Mouse (Mus musculus) stomach, embryonic 16.5 days (tissue): ENCODE measurements at regions not wholly inside any gene's neighbourhood (a gene's known extent, or its start where the extent isn't known, plus 50 kb on each side); places are given as distances from the start of the nearest gene placed in this dataset.

ENCODE experiments used
- ATAC-seq: fragments of 200-750 bp; cut with Nextera tagmentation; 2 replicates; pipeline ENCODE4 v1.8.0; 2017; ENCODE audit warnings: moderate number of reproducible peaks, moderate TSS enrichment; ENCODE audit not compliant: insufficient read depth, low FRiP score
- H3K27ac ChIP-seq: fragments of 300-500 bp; sonication (generic); 2 replicates; pipeline ENCODE4 v1.5.1; 2014; ENCODE audit warnings: low read length
- H3K27me3 ChIP-seq: fragments of 300-500 bp; sonication (generic); 2 replicates; pipeline ENCODE4 v1.6.1; 2014; ENCODE audit warnings: low read length, control low read depth, mixed read lengths; ENCODE audit not compliant: control insufficient read depth, insufficient read depth
- H3K36me3 ChIP-seq: fragments of 300-500 bp; sonication (generic); 2 replicates; pipeline ENCODE4 v1.6.1; 2014; ENCODE audit warnings: low read length; ENCODE audit not compliant: control insufficient read depth, insufficient read depth
- H3K4me1 ChIP-seq: fragments of 300-500 bp; sonication (generic); 2 replicates; pipeline ENCODE4 v1.6.1; 2014; ENCODE audit warnings: low read length, control low read depth, mixed read lengths; ENCODE audit not compliant: control insufficient read depth, insufficient read depth
- H3K4me2 ChIP-seq: fragments of 300-500 bp; sonication (generic); 2 replicates; pipeline ENCODE4 v1.6.1; 2014; ENCODE audit warnings: low read depth, low read length, mixed read lengths
- H3K4me3 ChIP-seq: fragments of 300-500 bp; sonication (generic); replicated peaks from 2 replicates; pipeline ENCODE4 v1.5.1; 2014; ENCODE audit warnings: mild to moderate bottlenecking, low read length
- H3K9ac ChIP-seq: fragments of 300-500 bp; sonication (generic); 2 replicates; pipeline ENCODE4 v1.6.1; 2014; ENCODE audit warnings: low read length
- H3K9me3 ChIP-seq: fragments of 300-500 bp; sonication (generic); replicated peaks from 2 replicates; pipeline ENCODE4 v1.6.1; 2016; ENCODE audit warnings: low read length, control low read depth; ENCODE audit not compliant: control insufficient read depth
- WGBS: fragments of 180-500 bp; shearing (Covaris S2); extraction: QIAGEN DNeasy Blood & Tissue Kit; methylation state at CpG from one replicate; pipeline ENCODE4 v1.1.7; 2014; 5-methylcytosine and 5-hydroxymethylcytosine counted together

- no peaks in the 10 kb centered on the region for H3K27me3 ChIP-seq
- no peaks in the 10 kb centered on the region for H3K36me3 ChIP-seq
- no peak overlapping the region for H3K4me2 ChIP-seq
- H3K9me3 ChIP-seq, result no peaks in the 10 kb centered on the region
- no peak overlapping the region for H3K27ac ChIP-seq
- 77% methylated on average over 6 of the region's 6 CpGs for WGBS
- no peak for ATAC-seq
- H3K4me1 ChIP-seq, result no peaks in the 10 kb centered on the region
- H3K9ac ChIP-seq, result no peak overlapping the region
- no peak overlapping the region for H3K4me3 ChIP-seq
Measured at GRCm38 (mm10) chr12:58653222-58653621, 358.6 kb downstream of the Sec23a start.

- no peaks in the 10 kb centered on the region for H3K4me1 ChIP-seq
- H3K27ac ChIP-seq, result no peak overlapping the region
- H3K36me3 ChIP-seq, result no peaks in the 10 kb centered on the region
- H3K9ac ChIP-seq, result no peak overlapping the region
- H3K9me3 ChIP-seq, result no peaks in the 10 kb centered on the region
- H3K27me3 ChIP-seq, result no peaks in the 10 kb centered on the region
- WGBS, result 86% methylated on average over 4 of the region's 4 CpGs
- no peak overlapping the region for H3K4me3 ChIP-seq
- H3K4me2 ChIP-seq, result no peak overlapping the region
- no peak for ATAC-seq
Measured at GRCm38 (mm10) chr12:58652701-58653100, 359.1 kb downstream of the Sec23a start.

- Histone ChIP-seq H3K27me3 (no peaks in the 10 kb centered on the region), H3K9ac (no peak overlapping the region), H3K4me3 (no peak overlapping the region), H3K4me2 (no peak overlapping the region), H3K9me3 (no peaks in the 10 kb centered on the region), H3K36me3 (no peaks in the 10 kb centered on the region), H3K27ac (no peak overlapping the region), H3K4me1 (no peaks in the 10 kb centered on the region)
- 30% methylated on average over 4 of the region's 4 CpGs for WGBS
- no peak for ATAC-seq
Measured at GRCm38 (mm10) chr12:58648322-58648721, 363.5 kb downstream of the Sec23a start.

DNA sequence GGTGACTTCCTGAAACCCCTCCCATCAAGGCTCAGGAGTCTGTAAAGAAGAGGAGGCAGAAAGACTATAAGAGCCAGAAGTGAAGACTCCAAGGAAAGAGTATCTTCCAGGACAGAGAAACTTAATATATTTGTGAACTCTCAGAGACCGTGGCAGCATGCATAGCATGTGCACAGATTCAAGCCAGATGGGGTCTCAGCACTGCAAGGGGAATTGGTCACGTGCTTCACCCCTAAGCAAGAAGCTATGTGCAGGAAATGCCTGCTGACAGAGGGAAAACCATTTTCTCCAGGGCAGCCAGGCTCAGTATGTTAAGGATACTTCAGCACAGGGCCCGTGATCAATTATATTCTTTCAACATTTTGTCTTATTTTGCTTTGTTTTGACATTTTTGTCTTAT, 368.0 kb downstream of the Sec23a start:
- H3K9me3 ChIP-seq, result no peaks in the 10 kb centered on the region

DNA sequence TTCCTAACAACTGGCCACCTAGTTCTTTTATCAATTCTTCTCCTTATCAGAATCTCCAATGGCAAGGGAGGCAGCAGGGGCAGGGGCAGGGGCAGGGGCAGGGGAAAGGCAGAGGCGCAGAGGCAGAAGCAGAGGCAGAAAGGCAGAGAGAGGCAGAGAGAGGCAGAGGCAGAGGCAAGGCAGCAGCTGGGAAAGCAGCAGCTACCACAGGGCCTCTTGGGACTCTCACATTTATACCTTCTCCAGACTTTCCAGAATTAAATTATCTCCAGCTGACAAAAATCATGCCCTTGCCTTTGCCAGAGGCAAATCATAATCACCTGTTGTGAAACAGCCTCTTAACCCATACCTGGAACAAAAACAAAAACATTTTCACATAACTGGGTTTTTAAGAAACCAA, 370.4 kb upstream of the Clec14a start:
- H3K4me1 ChIP-seq, result no peaks in the 10 kb centered on the region
- H3K27ac ChIP-seq, result no peak overlapping the region
- no peak for ATAC-seq
- no peak overlapping the region for H3K4me2 ChIP-seq
- H3K4me3 ChIP-seq, result no peak overlapping the region
- no peaks in the 10 kb centered on the region for H3K36me3 ChIP-seq
- H3K27me3 ChIP-seq, result no peaks in the 10 kb centered on the region
- no peaks in the 10 kb centered on the region for H3K9me3 ChIP-seq
- no peak overlapping the region for H3K9ac ChIP-seq
- 69% methylated on average over 1 of the region's 1 CpGs for WGBS

More for the DNA sequence above, 368.0 kb downstream of the Sec23a start:
- no peak overlapping the region for H3K27ac ChIP-seq
- WGBS, result 60% methylated on average over 3 of the region's 3 CpGs
- no peak overlapping the region for H3K9ac ChIP-seq
- H3K36me3 ChIP-seq, result no peaks in the 10 kb centered on the region
- no peaks in the 10 kb centered on the region for H3K4me1 ChIP-seq
- no peak overlapping the region for H3K4me2 ChIP-seq
- H3K4me3 ChIP-seq, result no peak overlapping the region
- ATAC-seq, result no peak
- H3K27me3 ChIP-seq, result no peaks in the 10 kb centered on the region

DNA sequence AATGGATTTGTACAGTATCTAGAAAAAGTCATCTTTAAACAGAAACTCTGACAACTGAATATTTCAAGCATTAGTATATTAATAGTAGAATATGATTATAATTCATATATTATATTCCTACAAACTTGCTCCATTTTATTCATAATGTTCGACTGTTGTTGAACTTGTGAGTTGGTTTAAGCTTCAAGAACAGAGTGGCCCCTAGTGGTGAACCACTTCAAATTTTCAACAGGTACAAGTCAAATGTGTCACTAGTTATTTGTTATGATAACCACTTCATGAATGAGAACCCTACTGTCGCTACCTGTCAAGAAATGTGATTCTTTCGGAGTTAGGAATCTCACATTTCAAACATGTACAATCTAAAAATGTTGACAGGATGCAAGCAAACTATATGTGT, 369.2 kb upstream of the Clec14a start:
- Histone ChIP-seq H3K9me3 (no peaks in the 10 kb centered on the region), H3K27ac (no peak overlapping the region), H3K4me2 (no peak overlapping the region), H3K27me3 (no peaks in the 10 kb centered on the region), H3K9ac (no peak overlapping the region), H3K36me3 (no peaks in the 10 kb centered on the region), H3K4me1 (no peaks in the 10 kb centered on the region), H3K4me3 (no peak overlapping the region)
- WGBS, result 62% methylated on average over 3 of the region's 3 CpGs
- no peak for ATAC-seq

DNA sequence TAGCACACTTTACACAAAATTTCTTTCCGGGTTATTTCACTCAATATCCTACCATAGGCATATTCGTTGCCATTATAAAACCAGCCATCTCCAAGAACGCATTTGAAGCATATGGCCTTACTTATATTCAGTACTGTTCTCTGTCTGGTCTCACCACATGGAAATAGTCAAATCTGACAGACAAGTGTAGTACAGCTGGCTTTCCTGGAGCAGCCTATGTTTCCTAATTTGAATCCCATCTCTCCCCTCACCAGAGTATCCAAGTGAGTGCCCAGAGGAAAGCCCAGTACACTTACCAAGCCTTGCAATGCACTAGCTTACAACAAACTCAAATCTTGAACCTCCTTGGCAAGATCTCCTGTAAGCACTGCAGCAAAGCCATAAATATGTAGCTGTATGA, 363.4 kb upstream of the Clec14a start:
- H3K27ac ChIP-seq, result no peak overlapping the region
- H3K9ac ChIP-seq, result no peak overlapping the region
- H3K9me3 ChIP-seq, result no peaks in the 10 kb centered on the region
- no peak overlapping the region for H3K4me3 ChIP-seq
- 84% methylated on average over 3 of the region's 3 CpGs for WGBS
- no peak for ATAC-seq
- H3K27me3 ChIP-seq, result no peaks in the 10 kb centered on the region
- no peaks in the 10 kb centered on the region for H3K4me1 ChIP-seq
- no peaks in the 10 kb centered on the region for H3K36me3 ChIP-seq
- no peak overlapping the region for H3K4me2 ChIP-seq

DNA sequence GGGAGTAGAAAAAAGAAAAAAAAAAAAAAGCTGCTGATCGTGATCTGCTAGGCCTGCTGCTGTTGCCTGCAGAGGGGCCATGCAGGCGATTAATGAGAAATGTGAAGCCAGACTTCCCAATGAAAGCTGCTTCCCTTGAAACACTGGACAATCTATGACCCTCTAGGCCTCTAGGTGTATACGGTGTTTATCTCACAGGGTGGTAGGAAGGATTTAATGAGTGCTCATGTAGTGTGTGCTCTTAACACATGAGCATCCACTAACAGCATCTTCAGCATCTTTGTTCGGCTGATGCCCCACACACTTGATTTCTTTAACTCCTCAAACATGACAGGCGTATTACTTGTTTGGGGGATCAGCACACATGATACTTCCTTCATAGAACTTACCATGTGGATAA, 359.7 kb upstream of the Clec14a start:
- ATAC-seq, result no peak
- WGBS, result 70% methylated on average over 5 of the region's 5 CpGs

DNA sequence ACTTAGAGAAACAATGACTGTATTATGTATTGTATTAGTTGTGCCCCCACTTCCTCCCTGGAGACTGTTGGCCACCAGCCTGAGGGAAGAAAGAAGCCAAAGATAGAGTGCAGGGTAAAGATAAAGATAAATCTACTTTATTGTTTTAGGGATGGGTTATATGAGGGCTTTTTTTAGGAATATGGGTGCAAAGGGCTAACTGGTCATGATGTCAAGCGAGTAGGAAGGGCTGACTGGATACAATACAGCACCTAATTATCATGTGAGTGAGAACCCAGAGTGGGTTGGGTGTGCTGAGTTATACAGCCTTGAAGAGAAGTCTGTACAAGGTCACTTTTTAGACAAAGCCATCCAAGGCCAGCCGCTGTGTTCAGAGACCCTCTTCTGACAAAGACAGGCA, 356.1 kb upstream of the Clec14a start:
- Histone ChIP-seq H3K36me3 (no peaks in the 10 kb centered on the region), H3K9ac (no peak overlapping the region), H3K4me1 (no peaks in the 10 kb centered on the region), H3K27me3 (no peaks in the 10 kb centered on the region), H3K27ac (no peak overlapping the region), H3K4me3 (no peak overlapping the region), H3K4me2 (no peak overlapping the region), H3K9me3 (no peaks in the 10 kb centered on the region)
- WGBS, result 85% methylated on average over 2 of the region's 2 CpGs
- ATAC-seq, result no peak

More for the DNA sequence above, 359.7 kb upstream of the Clec14a start:
- H3K9ac ChIP-seq, result no peak overlapping the region
- no peaks in the 10 kb centered on the region for H3K9me3 ChIP-seq
- H3K4me1 ChIP-seq, result no peaks in the 10 kb centered on the region
- H3K27me3 ChIP-seq, result no peaks in the 10 kb centered on the region
- no peak overlapping the region for H3K4me2 ChIP-seq
- H3K27ac ChIP-seq, result no peak overlapping the region
- H3K36me3 ChIP-seq, result no peaks in the 10 kb centered on the region
- no peak overlapping the region for H3K4me3 ChIP-seq
